Mouse (Mus musculus) stomach, embryonic 15.5 days (tissue): Measurements from ENCODE around the gene Hesx1. TPM values are rescaled to one million over a fixed set of nuclear protein-coding genes. Genes with fewer than 3 reads are reported as not detected.

Experiments used
- ATAC-seq: fragments of 200-750 bp; cut with Nextera tagmentation; 2 replicates; pipeline ENCODE4 v1.8.0; 2017; ENCODE audit warnings: low read depth, moderate number of reproducible peaks, moderate TSS enrichment; ENCODE audit not compliant: insufficient read depth, low FRiP score
- H3K27ac ChIP-seq: fragments of 300-500 bp; sonication (generic); 2 replicates; pipeline ENCODE4 v1.5.1; 2015; ENCODE audit warnings: mild to moderate bottlenecking, inconsistent platforms
- H3K27me3 ChIP-seq: fragments of 300-500 bp; sonication (generic); replicated peaks from 2 replicates; pipeline ENCODE4 v1.6.1; 2015; ENCODE audit warnings: inconsistent platforms
- H3K36me3 ChIP-seq: fragments of 300-500 bp; sonication (generic); 2 replicates; pipeline ENCODE4 v1.6.1; 2015; ENCODE audit warnings: inconsistent platforms
- H3K4me1 ChIP-seq: fragments of 300-500 bp; sonication (generic); 2 replicates; pipeline ENCODE4 v1.6.1; 2015; ENCODE audit warnings: inconsistent platforms
- H3K4me2 ChIP-seq: fragments of 300-500 bp; sonication (generic); 2 replicates; pipeline ENCODE4 v1.6.1; 2015; ENCODE audit warnings: mild to moderate bottlenecking, inconsistent platforms
- H3K4me3 ChIP-seq: fragments of 300-500 bp; sonication (generic); replicated peaks from 2 replicates; pipeline ENCODE4 v1.5.1; 2015; ENCODE audit warnings: inconsistent platforms
- H3K9ac ChIP-seq: fragments of 300-500 bp; sonication (generic); 2 replicates; pipeline ENCODE4 v1.6.1; 2015; ENCODE audit warnings: inconsistent platforms
- H3K9me3 ChIP-seq: fragments of 300-500 bp; sonication (generic); 2 replicates; pipeline ENCODE4 v1.6.1; 2016; ENCODE audit warnings: inconsistent platforms
- WGBS: fragments of 180-500 bp; shearing (Covaris S2); methylation state at CpG from one replicate; pipeline ENCODE4 v1.1.7; 2015; 5-methylcytosine and 5-hydroxymethylcytosine counted together
- polyA plus RNA-seq: library from polyadenylated mRNA; unstranded; fragments of >200 nt; fragmentation: Nextera tagmentation; extraction: Ambion mirVana; gene quantifications from 2 replicates; pipeline ENCODE4 v1.2.1, GENCODE M21; 2015

Hesx1 gene
- polyA plus RNA-seq, 1 experiment from 2014 or later = 0.90 TPM

- Histone ChIP-seq H3K27ac (no peak overlapping the region), H3K4me3 (no peak overlapping the region), H3K9me3 (no peaks in the 10 kb centered on the region), H3K9ac (no peak overlapping the region), H3K27me3 (no peaks in the 10 kb centered on the region), H3K36me3 (no peaks in the 10 kb centered on the region), H3K4me1 (no peaks in the 10 kb centered on the region), H3K4me2 (no peak overlapping the region)
- ATAC-seq = no peak
- 72% methylated on average over 14 of the region's 14 CpGs for WGBS
These were observed 25.6 kb downstream of the Hesx1 start for GRCm38 (mm10) chr14:27019850-27020249.

GRCm38 (mm10) chr14:27022876-27023275 lies 28.7 kb downstream of the Hesx1 start:
- no peak overlapping the region for H3K4me2 ChIP-seq
- H3K4me3 ChIP-seq = no peak overlapping the region
- H3K27ac ChIP-seq = no peak overlapping the region
- H3K9me3 ChIP-seq = no peaks in the 10 kb centered on the region
- H3K9ac ChIP-seq = no peak overlapping the region
- no peak for ATAC-seq
- WGBS = 47% methylated on average over 11 of the region's 11 CpGs
- H3K36me3 ChIP-seq = no peaks in the 10 kb centered on the region
- no peaks in the 10 kb centered on the region for H3K4me1 ChIP-seq
- no peaks in the 10 kb centered on the region for H3K27me3 ChIP-seq

- H3K4me2 ChIP-seq = no peak overlapping the region
- ATAC-seq = no peak
- H3K27me3 ChIP-seq = no peaks in the 10 kb centered on the region
- WGBS = 61% methylated on average over 4 of the region's 4 CpGs
- H3K36me3 ChIP-seq = no peaks in the 10 kb centered on the region
- H3K9me3 ChIP-seq = no peaks in the 10 kb centered on the region
- H3K4me3 ChIP-seq = no peak overlapping the region
- no peak overlapping the region for H3K9ac ChIP-seq
- no peak overlapping the region for H3K27ac ChIP-seq
- no peaks in the 10 kb centered on the region for H3K4me1 ChIP-seq
These were observed 30.4 kb downstream of the Hesx1 start for GRCm38 (mm10) chr14:27024664-27025063.

- Histone ChIP-seq H3K4me1 (no peaks in the 10 kb centered on the region), H3K27ac (no peak overlapping the region), H3K9ac (no peak overlapping the region), H3K9me3 (no peaks in the 10 kb centered on the region), H3K4me3 (no peak overlapping the region), H3K4me2 (no peak overlapping the region), H3K36me3 (no peaks in the 10 kb centered on the region), H3K27me3 (no peaks in the 10 kb centered on the region)
- 2% methylated on average over 15 of the region's 15 CpGs for WGBS
- no peak for ATAC-seq
These were observed 35.6 kb downstream of the Hesx1 start for GRCm38 (mm10) chr14:27029771-27030173.

GRCm38 (mm10) chr14:27031142-27031541 lies 36.9 kb downstream of the Hesx1 start:
- H3K9ac ChIP-seq = no peak overlapping the region
- H3K9me3 ChIP-seq = no peaks in the 10 kb centered on the region
- no peaks in the 10 kb centered on the region for H3K36me3 ChIP-seq
- H3K4me2 ChIP-seq = no peak overlapping the region
- ATAC-seq = no peak
- H3K27me3 ChIP-seq = no peaks in the 10 kb centered on the region
- 23% methylated on average over 4 of the region's 4 CpGs for WGBS
- H3K27ac ChIP-seq = no peak overlapping the region
- H3K4me1 ChIP-seq = no peaks in the 10 kb centered on the region
- no peak overlapping the region for H3K4me3 ChIP-seq

- H3K4me1 ChIP-seq = peaks cover 5% of the 10 kb centered on the region; the same call in 1 of the 2 replicates
- H3K4me3 ChIP-seq = no peak overlapping the region
- no peaks in the 10 kb centered on the region for H3K27me3 ChIP-seq
- no peaks in the 10 kb centered on the region for H3K9me3 ChIP-seq
- H3K9ac ChIP-seq = no peak overlapping the region
- WGBS = 71% methylated on average over 1 of the region's 1 CpGs
- no peak overlapping the region for H3K4me2 ChIP-seq
- no peaks in the 10 kb centered on the region for H3K36me3 ChIP-seq
- ATAC-seq = no peak
- H3K27ac ChIP-seq = no peak overlapping the region
These were observed 43.3 kb downstream of the Hesx1 start for GRCm38 (mm10) chr14:27037513-27037912.

GRCm38 (mm10) chr14:27038783-27039182 lies 44.6 kb downstream of the Hesx1 start, which contains the start of gene Il17rd:
Il17rd (plus strand) TSS chr14:27038941.
- peak within 1 kb of the TSS; percentile 83 for H3K27ac ChIP-seq

GRCm38 (mm10) chr14:27039281-27040248 lies 45.3 kb downstream of the Hesx1 start:
- Histone ChIP-seq H3K9ac (peak overlapping the region; percentile 78), H3K27ac (peak overlapping the region; percentile 83), H3K4me3 (peak overlapping the region; percentile 97), H3K36me3 (no peaks in the 10 kb centered on the region), H3K27me3 (no peaks in the 10 kb centered on the region), H3K4me1 (peaks cover 23% of the 10 kb centered on the region), H3K4me2 (peak overlapping the region; percentile 96), H3K9me3 (no peaks in the 10 kb centered on the region)
- peak; percentile 20; the same call in 1 of the 2 replicates for ATAC-seq
- 1% methylated on average over 59 of the region's 59 CpGs for WGBS

More at GRCm38 (mm10) chr14:27038783-27039182, 44.6 kb downstream of the Hesx1 start, which contains the start of gene Il17rd:
- Histone ChIP-seq H3K4me2 (peak within 1 kb of the TSS; percentile 96), H3K9ac (peak within 1 kb of the TSS; percentile 78), H3K9me3 (no peaks in the 10 kb centered on the region), H3K27me3 (no peaks in the 10 kb centered on the region), H3K36me3 (no peaks in the 10 kb centered on the region), H3K4me1 (peaks cover 15% of the 10 kb centered on the region), H3K4me3 (peak within 1 kb of the TSS; percentile 97)
- ATAC-seq = peak; percentile 96
- 0% methylated on average over 26 of the region's 29 CpGs for WGBS

- peaks cover 30% of the 10 kb centered on the region for H3K4me1 ChIP-seq
- no peak overlapping the region for H3K9ac ChIP-seq
- no peak for ATAC-seq
- no peaks in the 10 kb centered on the region for H3K27me3 ChIP-seq
- H3K36me3 ChIP-seq = no peaks in the 10 kb centered on the region
- peak overlapping the region; percentile 97 for H3K4me3 ChIP-seq
- no peak overlapping the region for H3K27ac ChIP-seq
- H3K9me3 ChIP-seq = no peaks in the 10 kb centered on the region
- peak overlapping the region; percentile 96 for H3K4me2 ChIP-seq
- 27% methylated on average over 12 of the region's 12 CpGs for WGBS
These were observed 46.2 kb downstream of the Hesx1 start for GRCm38 (mm10) chr14:27040451-27040850.

- H3K9me3 ChIP-seq = no peaks in the 10 kb centered on the region
- H3K27ac ChIP-seq = 0 out of 2 replicates have a peak overlapping the region, but pooled peaks have one; percentile 14
- H3K4me2 ChIP-seq = no peak overlapping the region
- WGBS = 46% methylated on average over 8 of the region's 8 CpGs
- no peaks in the 10 kb centered on the region for H3K36me3 ChIP-seq
- H3K27me3 ChIP-seq = no peaks in the 10 kb centered on the region
- no peak for ATAC-seq
- H3K4me3 ChIP-seq = no peak overlapping the region
- peaks cover 30% of the 10 kb centered on the region for H3K4me1 ChIP-seq
- no peak overlapping the region for H3K9ac ChIP-seq
These were observed 48.2 kb downstream of the Hesx1 start for GRCm38 (mm10) chr14:27042280-27042983.

GRCm38 (mm10) chr14:27043416-27043815 lies 49.2 kb downstream of the Hesx1 start:
- Histone ChIP-seq H3K4me1 (peaks cover 30% of the 10 kb centered on the region), H3K27ac (no peak overlapping the region), H3K36me3 (no peaks in the 10 kb centered on the region), H3K9ac (no peak overlapping the region), H3K4me3 (no peak overlapping the region), H3K9me3 (no peaks in the 10 kb centered on the region), H3K4me2 (no peak overlapping the region), H3K27me3 (no peaks in the 10 kb centered on the region)
- WGBS = 47% methylated on average over 5 of the region's 5 CpGs
- no peak for ATAC-seq
